Mouse (Mus musculus) liver, embryonic 14.5 days (tissue): Measurements from ENCODE around the gene Fbxo47. TPM values are rescaled to one million over a fixed set of nuclear protein-coding genes. Genes with fewer than 3 reads are reported as not detected.

Experiments
- ATAC-seq: fragments of 200-750 bp; cut with Nextera tagmentation; 2 replicates; pipeline ENCODE4 v1.8.0; 2017; ENCODE audit warnings: moderate number of reproducible peaks, mild to moderate bottlenecking, moderate library complexity; ENCODE audit not compliant: insufficient read depth
- DNase-seq, 3 experiments: peaks; one replicate each; pipeline ENCODE4 v3.0.0-alpha.2; 2012 to 2013; ENCODE audit warnings: low read depth in 3 of 3, low spot score in 3 of 3
- H3K27ac ChIP-seq: fragments of 300-500 bp; sonication (generic); 2 replicates; pipeline ENCODE4 v1.5.1; 2014; ENCODE audit warnings: moderate library complexity, mild to moderate bottlenecking, control low read depth, inconsistent platforms
- H3K27me3 ChIP-seq: fragments of 300-500 bp; sonication (generic); 2 replicates; pipeline ENCODE4 v1.6.1; 2014; ENCODE audit warnings: mild to moderate bottlenecking, low read length, moderate library complexity; ENCODE audit not compliant: control insufficient read depth, insufficient read depth
- H3K36me3 ChIP-seq: fragments of 300-500 bp; sonication (generic); replicated peaks from 2 replicates; pipeline ENCODE4 v1.6.1; 2014; ENCODE audit warnings: low read depth; ENCODE audit not compliant: control insufficient read depth, insufficient read depth
- H3K4me1 ChIP-seq, 2 experiments: fragments of 200-500 bp in 1 of 2; fragments of 300-500 bp in 1 of 2; sonication (generic) in 1 of 2; replicated peaks; 2 replicates each; pipeline ENCODE4 v1.6.1; 2012 to 2014; ENCODE audit warnings: antibody characterized with exemption in 1 of 2, inconsistent platforms in 1 of 2, low read length in 1 of 2; ENCODE audit not compliant: control insufficient read depth in 2 of 2, insufficient read depth in 2 of 2
- H3K4me2 ChIP-seq: fragments of 300-500 bp; sonication (generic); 2 replicates; pipeline ENCODE4 v1.6.1; 2014; ENCODE audit warnings: low read depth, mild to moderate bottlenecking, control low read depth, moderate library complexity
- H3K4me3 ChIP-seq, 2 experiments: fragments of 200-500 bp in 1 of 2; fragments of 300-500 bp in 1 of 2; sonication (generic) in 1 of 2; 2 replicates each; pipeline ENCODE4 v1.5.1; 2012 to 2014; ENCODE audit warnings: low read depth in 2 of 2, low read length in 2 of 2, mild to moderate bottlenecking in 2 of 2, control low read depth in 1 of 2, inconsistent platforms in 1 of 2, moderate library complexity in 1 of 2; ENCODE audit not compliant: insufficient read depth in 1 of 2
- H3K9ac ChIP-seq: fragments of 300-500 bp; sonication (generic); replicated peaks from 2 replicates; pipeline ENCODE4 v1.6.1; 2014; ENCODE audit warnings: mild to moderate bottlenecking, control low read depth, moderate library complexity
- H3K9me3 ChIP-seq: fragments of 300-500 bp; sonication (generic); 2 replicates; pipeline ENCODE4 v1.6.1; 2016; ENCODE audit warnings: low read length, mixed read lengths; ENCODE audit not compliant: control insufficient read depth
- CTCF ChIP-seq: IDR thresholded peaks from 2 replicates; pipeline ENCODE4 v1.5.1; 2016; ENCODE audit warnings: antibody characterized with exemption, low read depth, control low read depth
- EP300 ChIP-seq: IDR thresholded peaks from 2 replicates; pipeline ENCODE4 v1.6.1; 2016; ENCODE audit warnings: antibody characterized with exemption, low read depth
- WGBS: fragments of 180-500 bp; shearing (Covaris S2); extraction: QIAGEN DNeasy Blood & Tissue Kit; methylation state at CpG from one replicate; pipeline ENCODE4 v1.1.7; 2014; ENCODE audit not compliant: insufficient replicate concordance; 5-methylcytosine and 5-hydroxymethylcytosine counted together
- polyA plus RNA-seq, 2 experiments: library from polyadenylated mRNA; depleted of rRNA in 1 of 2; stranded (reverse) in 1 of 2; unstranded in 1 of 2; fragments of >200 nt; fragmentation: Nextera tagmentation in 1 of 2; extraction: Ambion mirVana in 1 of 2; gene quantifications; 2 replicates each; pipeline versions ENCODE4 v1.2.1 to v1.2.3; 2012 to 2014

Gene Fbxo47
- polyA plus RNA-seq, 2 experiments = 0.30 to 0.51 TPM

DNA sequence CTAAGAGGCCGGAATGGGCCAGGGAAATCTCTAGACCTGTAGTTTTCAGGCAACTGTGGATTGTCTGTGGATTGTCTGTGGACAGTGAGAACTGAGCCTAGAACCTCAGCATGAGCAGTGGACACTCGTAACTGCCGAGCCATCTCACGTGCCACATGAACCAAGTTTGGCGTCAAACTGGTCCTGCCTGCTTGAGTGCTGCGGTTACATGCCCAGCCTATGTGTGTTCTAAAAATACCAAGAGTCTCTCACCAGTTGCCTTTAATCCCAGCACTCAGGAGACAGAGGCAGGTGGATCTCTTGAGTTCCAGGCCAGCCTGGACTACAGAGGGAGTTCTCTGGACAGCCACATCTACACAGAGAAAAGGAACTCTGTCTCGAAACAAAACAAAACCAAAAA is 54.6 kb downstream of the Fbxo47 start:
- H3K4me1 ChIP-seq = peaks cover 0 to 12% of the 10 kb centered on the region in 2 experiments; a peak in 2 of 4 replicates
- DNase-seq (no peak), ATAC-seq (no peak)
- no peaks in the 10 kb centered on the region for H3K9me3 ChIP-seq
- TF ChIP-seq CTCF (no peak), EP300 (no peak)
- H3K9ac ChIP-seq = no peak overlapping the region
- H3K4me3 ChIP-seq = no peak overlapping the region
- H3K36me3 ChIP-seq = peaks cover 4% of the 10 kb centered on the region
- no peaks in the 10 kb centered on the region for H3K27me3 ChIP-seq
- no peak overlapping the region for H3K27ac ChIP-seq
- 48% methylated on average over 7 of the region's 7 CpGs for WGBS
- H3K4me2 ChIP-seq = no peak overlapping the region

DNA sequence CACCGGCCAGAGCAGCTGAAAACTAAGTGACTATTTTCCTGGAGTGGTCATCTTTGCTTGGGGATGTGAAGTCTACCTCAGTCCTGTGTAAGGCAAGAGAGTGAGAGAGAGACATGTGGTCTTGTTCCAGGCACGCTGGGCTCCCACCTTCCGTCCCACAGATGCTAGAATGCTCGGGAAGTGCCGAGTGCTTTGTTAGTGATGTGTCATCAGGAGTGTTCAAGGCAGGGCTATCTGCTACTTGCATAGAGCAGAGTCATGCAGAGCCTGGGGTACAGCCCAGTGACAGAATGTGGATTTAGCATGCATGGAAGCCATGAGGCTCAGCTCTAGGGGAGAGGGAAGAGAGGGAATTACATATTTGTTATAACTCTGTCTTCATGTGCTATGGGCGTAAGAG is 56.3 kb downstream of the Fbxo47 start:
- Histone ChIP-seq H3K9me3 (no peaks in the 10 kb centered on the region), H3K9ac (no peak overlapping the region), H3K27me3 (no peaks in the 10 kb centered on the region), H3K4me3 (no peak overlapping the region), H3K36me3 (no peaks in the 10 kb centered on the region), H3K4me2 (no peak overlapping the region), H3K4me1 (peaks cover 0 to 12% of the 10 kb centered on the region in 2 experiments; a peak in 2 of 4 replicates), H3K27ac (no peak overlapping the region)
- WGBS = 70% methylated on average over 6 of the region's 6 CpGs
- TF ChIP-seq EP300 = no peak
- no peak for TF ChIP-seq CTCF
- DNase-seq (no peak), ATAC-seq (no peak)

DNA sequence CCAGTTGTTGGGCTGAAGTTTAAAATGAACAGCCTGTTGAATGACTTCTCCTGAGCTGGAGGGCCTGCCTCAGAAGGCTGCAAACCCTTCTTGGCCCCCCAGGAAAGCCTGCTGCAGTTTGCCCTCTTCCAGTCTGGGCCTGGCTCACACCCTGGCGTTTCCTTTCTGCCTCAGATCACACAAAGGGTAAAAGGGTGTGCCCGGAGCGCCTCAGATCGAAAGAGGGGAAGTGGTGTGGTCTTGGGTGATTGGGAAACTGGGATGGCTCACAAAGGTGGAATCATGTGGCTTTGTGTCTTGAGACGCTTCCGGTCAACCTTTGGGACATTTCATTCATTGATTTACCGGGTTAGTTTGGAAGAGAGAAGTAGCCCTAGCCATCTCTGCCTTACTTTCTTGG is 57.5 kb downstream of the Fbxo47 start:
- Histone ChIP-seq H3K9ac (no peak overlapping the region), H3K4me3 (no peak overlapping the region), H3K9me3 (no peaks in the 10 kb centered on the region), H3K27ac (no peak overlapping the region), H3K4me1 (peaks cover 0 to 17% of the 10 kb centered on the region in 2 experiments; a peak in 2 of 4 replicates), H3K4me2 (no peak overlapping the region), H3K27me3 (no peaks in the 10 kb centered on the region), H3K36me3 (no peaks in the 10 kb centered on the region)
- TF ChIP-seq CTCF (no peak), EP300 (no peak)
- WGBS = 26% methylated on average over 7 of the region's 7 CpGs
- DNase-seq (no peak), ATAC-seq (no peak)

DNA sequence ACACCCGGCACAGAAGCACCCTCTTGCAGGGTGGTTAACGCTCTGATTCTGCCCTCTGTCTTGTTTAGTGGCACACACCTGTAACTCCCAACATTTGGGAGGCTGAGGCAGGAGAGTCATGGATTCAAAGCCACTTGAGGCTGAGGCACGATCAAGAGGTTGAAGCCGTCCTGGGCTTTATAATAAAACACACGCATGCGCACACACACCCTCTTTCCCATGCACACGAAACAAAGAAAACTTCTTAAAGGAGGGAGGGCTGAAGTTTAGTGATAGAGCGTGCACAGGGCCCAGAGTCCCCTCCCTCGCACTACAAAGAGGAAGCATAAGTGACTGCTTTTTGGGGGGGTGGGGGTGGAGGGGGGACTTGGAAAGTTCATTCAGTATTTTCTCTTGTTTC is 58.0 kb downstream of the Fbxo47 start:
- H3K9me3 ChIP-seq = no peaks in the 10 kb centered on the region
- TF ChIP-seq CTCF (no peak), EP300 (no peak)
- WGBS = 36% methylated on average over 9 of the region's 9 CpGs
- DNase-seq (no peak), ATAC-seq (no peak)
- H3K4me2 ChIP-seq = no peak overlapping the region
- H3K9ac ChIP-seq = no peak overlapping the region
- no peaks in the 10 kb centered on the region for H3K27me3 ChIP-seq
- H3K36me3 ChIP-seq = no peaks in the 10 kb centered on the region
- H3K4me3 ChIP-seq = no peak overlapping the region
- peaks cover 0 to 21% of the 10 kb centered on the region in 2 experiments; a peak in 3 of 4 replicates for H3K4me1 ChIP-seq
- H3K27ac ChIP-seq = no peak overlapping the region

DNA sequence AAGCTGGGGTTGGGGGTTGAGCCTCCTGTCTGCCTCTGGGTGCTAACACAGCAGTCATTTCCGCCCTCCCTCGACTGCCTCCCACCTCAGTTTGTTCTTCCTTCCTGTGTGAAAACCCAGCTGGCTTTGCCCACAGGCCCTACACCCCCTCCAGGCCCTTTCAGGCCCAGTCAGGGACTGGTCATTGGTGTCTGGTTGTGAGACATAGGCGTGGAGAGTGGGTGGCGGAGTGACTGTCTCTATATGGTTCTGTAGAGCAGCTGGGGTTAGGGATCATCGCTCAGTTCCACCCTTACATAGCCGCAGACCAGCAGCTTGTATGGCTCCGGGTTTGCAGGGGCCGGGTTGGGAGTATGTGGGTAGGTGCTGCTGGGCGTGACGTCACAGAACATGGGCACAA is 58.7 kb downstream of the Fbxo47 start:
- H3K9ac ChIP-seq = no peak overlapping the region
- no peaks in the 10 kb centered on the region for H3K9me3 ChIP-seq
- peaks cover 0 to 18% of the 10 kb centered on the region in 2 experiments; a peak in 3 of 4 replicates for H3K4me1 ChIP-seq
- H3K27ac ChIP-seq = no peak overlapping the region
- H3K36me3 ChIP-seq = no peaks in the 10 kb centered on the region
- TF ChIP-seq CTCF (no peak), EP300 (no peak)
- H3K4me3 ChIP-seq = no peak overlapping the region
- no peaks in the 10 kb centered on the region for H3K27me3 ChIP-seq
- WGBS = 63% methylated on average over 10 of the region's 10 CpGs
- DNase-seq (no peak), ATAC-seq (no peak)
- H3K4me2 ChIP-seq = no peak overlapping the region
